Mouse (Mus musculus) neural tube, embryonic 14.5 days (tissue): ENCODE results near the gene Nup43. TPM values are rescaled to one million over a fixed set of nuclear protein-coding genes. Genes with fewer than 3 reads are reported as not detected.
"Not testable (repeated sequence)": the region's sequence is repeated elsewhere in the genome, so short reads cannot be mapped to it uniquely, and the experiment has no call there.

Source experiments
- ATAC-seq: fragments of 200-750 bp; cut with Nextera tagmentation; 2 replicates; pipeline ENCODE4 v1.8.0; 2017; ENCODE audit warnings: low read depth, mild to moderate bottlenecking, moderate TSS enrichment, moderate library complexity
- H3K27ac ChIP-seq: fragments of 300-500 bp; sonication (generic); 2 replicates; pipeline ENCODE4 v1.5.1; 2014; ENCODE audit warnings: low read depth, mild to moderate bottlenecking, control low read depth, low read length, moderate library complexity, mixed read lengths
- H3K27me3 ChIP-seq: fragments of 300-500 bp; sonication (generic); 2 replicates; pipeline ENCODE4 v1.6.1; 2014; ENCODE audit warnings: low read length; ENCODE audit not compliant: control insufficient read depth, insufficient read depth
- H3K36me3 ChIP-seq: fragments of 300-500 bp; sonication (generic); 2 replicates; pipeline ENCODE4 v1.6.1; 2014; ENCODE audit warnings: low read length, mixed read lengths; ENCODE audit not compliant: control insufficient read depth, insufficient read depth
- H3K4me1 ChIP-seq: fragments of 300-500 bp; sonication (generic); 2 replicates; pipeline ENCODE4 v1.6.1; 2014; ENCODE audit warnings: low read length; ENCODE audit not compliant: control insufficient read depth, insufficient read depth
- H3K4me2 ChIP-seq: fragments of 300-500 bp; sonication (generic); 2 replicates; pipeline ENCODE4 v1.6.1; 2014; ENCODE audit warnings: mild to moderate bottlenecking, low read depth, low read length, control low read depth
- H3K4me3 ChIP-seq: fragments of 300-500 bp; sonication (generic); 2 replicates; pipeline ENCODE4 v1.5.1; 2014; ENCODE audit warnings: low read depth, low read length, control low read depth, mixed read lengths
- H3K9ac ChIP-seq: fragments of 300-500 bp; sonication (generic); replicated peaks from 2 replicates; pipeline ENCODE4 v1.6.1; 2014; ENCODE audit warnings: low read depth, mild to moderate bottlenecking, control low read depth, low read length, mixed read lengths
- H3K9me3 ChIP-seq: fragments of 300-500 bp; sonication (generic); 2 replicates; pipeline ENCODE4 v1.6.1; 2016; ENCODE audit warnings: low read length; ENCODE audit not compliant: control insufficient read depth
- WGBS: fragments of 180-500 bp; shearing (Covaris S2); extraction: QIAGEN DNeasy Blood & Tissue Kit; methylation state at CpG from one replicate; pipeline ENCODE4 v1.1.7; 2014; 5-methylcytosine and 5-hydroxymethylcytosine counted together
- polyA plus RNA-seq: library from polyadenylated mRNA; unstranded; fragments of >200 nt; fragmentation: Nextera tagmentation; extraction: Ambion mirVana; gene quantifications from 2 replicates; pipeline ENCODE4 v1.2.1, GENCODE M21; 2014

The Nup43 gene
- 26.7 and 28.0 TPM in 2 replicates for polyA plus RNA-seq

DNA sequence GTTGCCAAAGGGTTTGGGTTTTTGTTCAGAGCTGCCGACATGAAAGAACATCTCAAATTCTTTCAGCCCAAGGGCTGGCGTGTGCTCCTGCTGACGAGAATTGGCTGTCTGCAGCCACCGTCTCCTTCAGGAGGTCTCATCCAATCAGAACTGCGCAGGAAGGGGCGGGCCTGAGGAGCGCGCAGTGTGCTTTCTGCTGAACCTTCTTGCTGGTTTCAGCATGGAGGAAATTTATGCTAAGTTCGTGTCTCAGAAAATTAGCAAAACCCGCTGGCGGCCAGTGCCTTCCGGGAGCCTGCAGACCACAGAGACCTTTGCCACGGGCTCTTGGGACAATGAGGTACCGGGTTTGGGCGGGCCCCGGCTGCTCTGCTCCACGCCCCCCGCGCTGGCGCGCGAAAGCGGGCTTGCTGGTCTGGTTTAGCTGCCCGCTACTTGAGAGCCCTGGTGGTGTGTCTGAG, at the start of gene Nup43:
TSS of gene Nup43 (plus strand) at position 162 of the 461 bp plus-strand sequence.
- Histone ChIP-seq H3K4me1 (peaks cover 11% of the 10 kb centered on the region), H3K9me3 (no peaks in the 10 kb centered on the region), H3K4me3 (peak within 1 kb of the TSS; percentile 70), H3K27ac (0 out of 2 replicates have a peak within 1 kb of the TSS, but pooled peaks have one; percentile 25), H3K36me3 (no peaks in the 10 kb centered on the region), H3K4me2 (peak within 1 kb of the TSS; percentile 70), H3K9ac (peak within 1 kb of the TSS; percentile 63), H3K27me3 (no peaks in the 10 kb centered on the region)
- peak; percentile 84 for ATAC-seq
- under 1% methylated on average over 24 of the region's 24 CpGs for WGBS

GRCm38 (mm10) chr10:7617556-7617955, 49.7 kb upstream of the Nup43 start:
- not testable (repeated sequence) for H3K27me3 ChIP-seq, H3K9ac ChIP-seq, H3K4me2 ChIP-seq, H3K27ac ChIP-seq, H3K9me3 ChIP-seq, ATAC-seq, H3K4me1 ChIP-seq, H3K4me3 ChIP-seq, H3K36me3 ChIP-seq
- 38% methylated on average over 3 of the region's 3 CpGs for WGBS

DNA sequence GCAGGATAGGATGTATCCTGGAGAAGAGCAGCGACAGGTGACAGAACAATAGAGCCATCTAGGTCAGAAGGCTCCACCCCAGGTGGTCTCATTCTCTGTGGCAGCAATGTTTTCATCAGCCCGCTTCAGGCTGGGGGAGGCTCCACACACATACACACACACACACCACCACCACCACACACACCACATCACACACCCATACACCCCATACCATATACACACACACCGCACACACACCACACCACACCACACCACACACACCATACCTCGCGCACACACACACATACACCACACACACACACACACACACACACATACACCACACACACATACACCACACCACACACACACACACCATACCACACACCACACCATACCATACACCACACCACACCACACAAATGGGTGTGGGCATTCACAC, 47.5 kb upstream of the Nup43 start:
- no peaks in the 10 kb centered on the region for H3K4me1 ChIP-seq
- no peak overlapping the region for H3K9ac ChIP-seq
- peaks cover under 1% of the 10 kb centered on the region; the same call in 1 of the 2 replicates for H3K9me3 ChIP-seq
- H3K27me3 ChIP-seq, result no peaks in the 10 kb centered on the region
- no peak overlapping the region for H3K4me2 ChIP-seq
- WGBS, result 77% methylated on average over 5 of the region's 5 CpGs
- H3K36me3 ChIP-seq, result no peaks in the 10 kb centered on the region
- H3K27ac ChIP-seq, result no peak overlapping the region
- no peak overlapping the region for H3K4me3 ChIP-seq
- ATAC-seq, result peak; percentile 54; the same call in 1 of the 2 replicates

- H3K36me3 ChIP-seq, result no peaks in the 10 kb centered on the region
- no peak overlapping the region for H3K4me2 ChIP-seq
- H3K9ac ChIP-seq, result no peak overlapping the region
- H3K9me3 ChIP-seq, result no peaks in the 10 kb centered on the region
- WGBS, result 76% methylated on average over 5 of the region's 5 CpGs
- no peaks in the 10 kb centered on the region for H3K4me1 ChIP-seq
- no peak overlapping the region for H3K27ac ChIP-seq
- H3K27me3 ChIP-seq, result no peaks in the 10 kb centered on the region
- no peak for ATAC-seq
- no peak overlapping the region for H3K4me3 ChIP-seq
Measured at GRCm38 (mm10) chr10:7620723-7621122, 46.6 kb upstream of the Nup43 start.

DNA sequence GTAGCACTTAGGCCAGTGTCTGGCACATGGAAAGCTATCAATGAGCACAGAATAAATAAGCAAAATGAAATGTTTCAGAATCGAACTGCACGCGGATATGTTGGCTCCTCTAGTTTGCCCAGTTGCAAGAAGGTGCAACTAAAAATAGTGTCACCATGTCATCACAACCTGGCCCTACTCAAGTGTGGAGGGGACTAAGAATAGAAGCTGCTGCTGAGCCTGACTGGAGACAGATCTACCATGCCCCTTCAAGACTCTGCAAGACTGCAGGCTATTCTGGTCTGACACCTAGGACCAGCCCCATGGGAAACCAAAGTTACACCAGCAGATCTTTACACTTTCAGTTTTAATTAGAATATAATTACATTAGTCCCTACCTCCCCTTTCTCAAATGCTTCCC, 44.9 kb upstream of the Nup43 start:
- Histone ChIP-seq H3K4me2 (no peak overlapping the region), H3K36me3 (0 out of 2 replicates have a peak, but pooled peaks cover 3% of the 10 kb centered on the region), H3K27me3 (no peaks in the 10 kb centered on the region), H3K27ac (no peak overlapping the region), H3K4me1 (no peaks in the 10 kb centered on the region), H3K9me3 (no peaks in the 10 kb centered on the region), H3K4me3 (no peak overlapping the region), H3K9ac (no peak overlapping the region)
- WGBS, result 95% methylated on average over 3 of the region's 3 CpGs
- ATAC-seq, result no peak

DNA sequence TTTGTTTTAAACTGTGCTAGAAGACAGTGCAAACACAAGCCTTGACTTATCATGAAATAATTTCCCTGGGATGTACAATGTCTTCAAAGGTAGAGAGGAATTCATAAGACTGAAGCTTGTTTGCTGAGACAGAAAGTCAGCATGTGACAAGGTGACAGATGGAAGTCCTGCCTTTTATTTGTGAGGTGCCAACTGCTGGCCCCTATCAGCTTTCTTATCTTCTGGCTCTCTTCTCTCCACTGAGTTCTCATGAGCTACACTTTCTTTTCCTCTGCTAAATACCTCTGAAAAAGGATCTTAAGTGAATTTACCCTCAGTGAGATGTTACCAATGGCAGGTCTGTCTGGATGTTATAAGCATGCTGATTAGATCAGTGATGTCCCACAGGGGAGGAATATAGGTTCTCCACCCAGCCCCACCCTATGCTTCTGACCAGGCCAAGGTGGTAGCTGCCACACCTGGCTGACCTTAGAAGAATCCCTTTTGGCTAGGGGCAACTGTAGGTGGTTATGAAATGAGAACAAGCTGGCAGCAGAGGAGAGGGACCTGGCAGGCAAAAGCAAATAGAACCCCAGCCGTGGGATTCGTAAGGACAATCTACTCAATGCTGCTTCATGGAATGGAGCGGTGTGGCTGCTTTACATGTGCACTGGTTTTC, 43.3 kb upstream of the Nup43 start:
- no peak for ATAC-seq
- no peak overlapping the region for H3K4me3 ChIP-seq
- WGBS, result 96% methylated on average over 3 of the region's 3 CpGs

DNA sequence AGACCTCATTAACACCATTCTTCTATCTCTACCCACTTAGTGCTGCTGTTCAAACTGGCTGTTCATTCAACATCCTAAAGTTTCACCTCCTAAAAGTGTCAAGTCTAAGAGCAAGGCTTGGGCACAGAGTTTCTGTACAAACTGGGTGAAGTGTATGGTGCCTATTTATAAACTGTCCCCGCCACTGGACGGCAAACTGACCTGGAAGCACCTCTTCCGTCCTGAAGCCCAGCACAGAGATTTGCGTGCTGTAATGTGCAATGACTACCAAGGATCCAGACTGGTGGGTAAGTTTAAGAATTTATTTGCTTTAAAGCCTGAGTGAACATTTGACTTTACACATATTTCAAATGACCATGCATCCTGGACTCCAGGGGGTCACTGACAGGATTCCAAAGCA, 38.2 kb upstream of the Nup43 start:
- 94% methylated on average over 4 of the region's 4 CpGs for WGBS

More for the DNA sequence above, 43.3 kb upstream of the Nup43 start:
- H3K9me3 ChIP-seq, result no peaks in the 10 kb centered on the region
- H3K27ac ChIP-seq, result no peak overlapping the region
- no peak overlapping the region for H3K9ac ChIP-seq
- no peaks in the 10 kb centered on the region for H3K4me1 ChIP-seq
- no peak overlapping the region for H3K4me2 ChIP-seq
- H3K27me3 ChIP-seq, result no peaks in the 10 kb centered on the region
- 0 out of 2 replicates have a peak, but pooled peaks cover 3% of the 10 kb centered on the region for H3K36me3 ChIP-seq

GRCm38 (mm10) chr10:7630286-7630685, 37.0 kb upstream of the Nup43 start:
- no peak for ATAC-seq
- Histone ChIP-seq H3K4me2 (no peak overlapping the region), H3K27me3 (no peaks in the 10 kb centered on the region), H3K4me1 (no peaks in the 10 kb centered on the region), H3K9me3 (no peaks in the 10 kb centered on the region), H3K27ac (no peak overlapping the region), H3K36me3 (peaks cover 24% of the 10 kb centered on the region; the same call in 1 of the 2 replicates), H3K9ac (no peak overlapping the region), H3K4me3 (no peak overlapping the region)
- WGBS, result 93% methylated on average over 5 of the region's 5 CpGs

More for the DNA sequence above, 38.2 kb upstream of the Nup43 start:
- ATAC-seq, result no peak
- Histone ChIP-seq H3K27ac (no peak overlapping the region), H3K36me3 (peaks cover 24% of the 10 kb centered on the region; the same call in 1 of the 2 replicates), H3K9me3 (no peaks in the 10 kb centered on the region), H3K27me3 (no peaks in the 10 kb centered on the region), H3K4me1 (no peaks in the 10 kb centered on the region), H3K4me2 (no peak overlapping the region), H3K4me3 (no peak overlapping the region), H3K9ac (no peak overlapping the region)

GRCm38 (mm10) chr10:7630951-7631720, 36.2 kb upstream of the Nup43 start:
- H3K9me3 ChIP-seq, result no peaks in the 10 kb centered on the region
- WGBS, result 82% methylated on average over 16 of the region's 16 CpGs
- H3K4me1 ChIP-seq, result no peaks in the 10 kb centered on the region
- H3K4me2 ChIP-seq, result no peak overlapping the region
- H3K4me3 ChIP-seq, result no peak overlapping the region
- H3K27ac ChIP-seq, result no peak overlapping the region
- peak; percentile 28; the same call in 1 of the 2 replicates for ATAC-seq
- no peak overlapping the region for H3K9ac ChIP-seq
- H3K27me3 ChIP-seq, result no peaks in the 10 kb centered on the region
- peaks cover 24% of the 10 kb centered on the region; the same call in 1 of the 2 replicates for H3K36me3 ChIP-seq
